Mouse (Mus musculus): ENCODE measurements around the gene Mrpl40.
"Not testable (repeated sequence)": the region's sequence is repeated elsewhere in the genome, so short reads cannot be mapped to it uniquely, and the experiment has no call there.

The Mrpl40 gene

DNA sequence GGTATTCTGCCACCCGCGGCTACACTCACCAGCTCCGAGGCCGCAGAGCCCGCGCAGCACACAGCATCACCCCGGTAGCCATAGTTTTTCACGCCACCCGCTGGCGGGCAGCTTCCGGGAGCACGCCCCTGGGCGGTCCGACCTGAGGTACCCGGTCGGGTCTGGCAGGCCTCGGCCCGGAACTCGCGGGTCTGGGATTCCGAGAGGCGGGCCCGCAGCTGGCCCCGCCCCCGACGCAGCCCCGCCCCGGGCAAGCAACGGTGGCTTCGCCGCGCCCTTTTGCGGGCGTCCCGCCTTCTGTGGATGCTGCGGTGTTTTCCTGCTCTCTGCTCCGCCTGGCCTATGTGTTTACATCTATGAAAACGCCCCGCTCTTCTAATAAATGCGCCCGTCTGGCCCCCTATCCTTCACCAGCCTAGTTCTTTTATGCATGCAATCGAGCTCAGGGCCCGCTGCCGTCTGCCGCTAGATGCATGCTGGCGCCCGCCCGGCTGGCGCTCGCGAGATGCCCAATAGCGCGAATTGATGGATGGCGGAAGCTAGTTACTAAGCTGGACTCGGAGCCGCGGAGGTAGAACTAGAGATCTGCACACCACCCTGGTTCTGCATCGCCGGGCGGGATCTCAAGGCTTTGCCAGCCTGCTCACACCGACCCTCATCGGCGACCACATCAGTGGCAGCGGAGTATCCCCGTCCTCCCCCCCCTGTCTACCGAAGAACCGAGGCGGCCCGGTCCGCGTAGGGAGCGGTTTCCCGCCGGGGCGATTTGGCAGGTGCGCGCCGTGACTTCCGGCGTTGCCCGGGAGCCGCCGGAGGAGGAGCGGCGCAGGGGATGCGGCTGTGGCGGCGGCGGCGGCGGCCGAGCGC is at the start of gene Mrpl40, which contains the start of gene Hira:
TSS of gene Mrpl40 (minus strand) at position 421 of the 867 bp plus-strand sequence.
TSS of gene Hira (plus strand) at position 596 of the 867 bp plus-strand sequence.
- DNase-seq (ENCODE audit: extremely low read depth, low read depth): peak; percentile 85

GRCm38 (mm10) chr16:18921771-18922170 is 45.1 kb upstream of the Mrpl40 start:
- DNase-seq (ENCODE audit: extremely low read depth, low read depth): no peak

DNA sequence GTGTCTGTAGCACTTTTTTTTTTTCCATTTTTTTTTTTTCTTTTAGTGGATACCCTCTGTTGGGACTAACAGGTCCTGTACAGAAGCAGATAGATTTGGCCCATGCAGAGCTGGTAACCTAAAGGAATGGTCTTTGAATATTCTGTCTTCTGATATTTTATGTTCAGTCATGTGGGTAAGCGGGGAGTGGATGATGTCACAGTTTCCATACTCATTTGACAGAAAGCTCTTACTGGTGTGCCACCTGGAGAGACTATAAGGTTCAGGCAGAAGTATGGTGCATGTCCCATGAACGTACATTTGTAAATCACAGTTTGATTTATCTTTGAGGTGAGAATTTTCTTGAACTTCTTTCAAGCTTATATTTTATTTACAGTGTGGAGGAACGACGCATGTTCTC is 39.4 kb upstream of the Mrpl40 start:
- no peak for DNase-seq (ENCODE audit: extremely low read depth, low read depth)

- no peak for DNase-seq (ENCODE audit: extremely low read depth, low read depth)
These were observed 29.0 kb upstream of the Mrpl40 start for GRCm38 (mm10) chr16:18905648-18906047.

GRCm38 (mm10) chr16:18896429-18896828 is 19.8 kb upstream of the Mrpl40 start:
- no peak for DNase-seq (ENCODE audit: extremely low read depth, low read depth)

DNA sequence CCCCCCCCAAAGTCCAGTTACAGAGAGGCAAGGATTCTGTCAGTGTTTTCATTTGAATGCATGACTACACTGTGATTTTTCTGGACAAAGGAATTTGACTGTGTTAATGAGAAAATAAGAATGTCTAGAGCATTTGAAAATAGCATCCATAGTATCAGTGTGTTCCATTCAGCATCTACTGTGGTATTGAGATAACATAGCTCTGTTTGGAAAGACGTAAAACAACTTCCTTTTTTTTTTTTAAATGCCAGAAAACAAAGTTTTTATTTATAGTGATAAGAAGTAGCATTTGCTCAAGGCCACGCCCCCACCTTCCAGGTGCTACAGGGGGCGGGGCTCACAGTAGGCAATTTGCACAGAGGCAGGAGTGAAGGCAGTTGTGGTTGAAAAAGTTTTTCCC is 18.6 kb upstream of the Mrpl40 start:
- DNase-seq (ENCODE audit: extremely low read depth, low read depth): peak; percentile 26

- DNase-seq (ENCODE audit: extremely low read depth, low read depth): no peak
These were observed 17.2 kb upstream of the Mrpl40 start for GRCm38 (mm10) chr16:18893840-18894372.

- DNase-seq (ENCODE audit: extremely low read depth, low read depth): no peak
These were observed 7.4 kb upstream of the Mrpl40 start for GRCm38 (mm10) chr16:18884044-18884443.

GRCm38 (mm10) chr16:18878091-18878720 is 1.5 kb upstream of the Mrpl40 start:
- peak; percentile 70 for DNase-seq (ENCODE audit: extremely low read depth, low read depth)

DNA sequence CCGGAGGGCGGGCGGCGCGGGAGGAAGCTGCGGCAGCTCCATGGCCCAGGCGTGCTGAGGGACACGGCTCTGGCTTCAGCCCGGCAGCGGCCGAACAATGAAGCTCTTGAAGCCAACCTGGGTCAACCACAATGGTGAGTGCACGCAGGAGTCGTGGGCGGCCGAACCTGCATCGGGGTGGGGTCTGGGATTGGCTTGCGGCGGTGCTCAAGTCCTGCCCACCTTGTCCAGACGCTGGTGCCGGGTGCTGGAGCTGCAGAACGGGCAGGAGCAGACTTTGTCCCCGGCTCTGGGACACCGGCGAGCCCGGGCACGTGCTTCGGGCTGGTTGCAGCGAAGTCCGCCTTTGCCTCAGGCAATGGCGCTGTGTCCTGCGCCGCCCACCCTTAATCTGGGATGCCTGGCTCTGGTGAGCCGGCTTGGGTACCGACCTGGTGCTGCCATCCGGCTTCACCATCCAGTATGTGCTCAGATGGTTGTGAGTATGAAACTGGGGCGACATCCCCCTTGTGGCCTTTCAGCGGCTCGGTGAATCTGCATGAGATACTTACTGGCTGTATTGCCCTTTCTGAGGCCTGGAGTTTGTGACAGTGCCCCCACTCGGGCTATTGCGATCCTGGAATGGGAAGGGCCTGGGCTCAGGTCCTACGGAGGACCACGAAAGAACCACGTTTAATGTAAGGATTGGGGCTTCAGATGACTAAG is 876 bp upstream of the Mrpl40 start:
- DNase-seq (ENCODE audit: extremely low read depth, low read depth): no peak

GRCm38 (mm10) chr16:18876091-18876441 is 596 bp downstream of the Mrpl40 start:
- DNase-seq (ENCODE audit: extremely low read depth, low read depth): no peak

GRCm38 (mm10) chr16:18870495-18870894 is 6.2 kb downstream of the Mrpl40 start:
- DNase-seq (ENCODE audit: extremely low read depth, low read depth): not testable (repeated sequence)

GRCm38 (mm10) chr16:18860186-18860585 is 16.5 kb downstream of the Mrpl40 start:
- no peak for DNase-seq (ENCODE audit: extremely low read depth, low read depth)

DNA sequence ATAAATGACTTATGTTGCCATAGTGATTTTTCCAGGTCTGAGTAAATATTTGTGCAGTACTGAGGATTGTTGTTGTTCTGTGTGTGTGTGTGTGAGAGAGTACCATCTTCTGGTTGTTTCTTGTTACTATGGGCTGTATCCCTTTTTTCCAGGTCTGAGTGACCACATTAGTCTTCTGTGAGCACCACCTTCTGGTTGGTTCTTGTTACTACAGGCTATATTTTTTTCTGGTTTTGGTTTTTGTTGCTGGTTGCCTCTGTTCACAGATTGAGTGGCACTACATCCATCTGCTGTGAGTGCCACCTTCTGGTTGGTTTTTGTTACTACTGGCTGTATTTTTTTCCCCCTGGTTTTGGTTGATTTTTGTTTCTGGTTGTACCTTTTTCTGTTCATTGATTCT is 18.1 kb downstream of the Mrpl40 start:
- DNase-seq (ENCODE audit: extremely low read depth, low read depth): peak; percentile 56

DNA sequence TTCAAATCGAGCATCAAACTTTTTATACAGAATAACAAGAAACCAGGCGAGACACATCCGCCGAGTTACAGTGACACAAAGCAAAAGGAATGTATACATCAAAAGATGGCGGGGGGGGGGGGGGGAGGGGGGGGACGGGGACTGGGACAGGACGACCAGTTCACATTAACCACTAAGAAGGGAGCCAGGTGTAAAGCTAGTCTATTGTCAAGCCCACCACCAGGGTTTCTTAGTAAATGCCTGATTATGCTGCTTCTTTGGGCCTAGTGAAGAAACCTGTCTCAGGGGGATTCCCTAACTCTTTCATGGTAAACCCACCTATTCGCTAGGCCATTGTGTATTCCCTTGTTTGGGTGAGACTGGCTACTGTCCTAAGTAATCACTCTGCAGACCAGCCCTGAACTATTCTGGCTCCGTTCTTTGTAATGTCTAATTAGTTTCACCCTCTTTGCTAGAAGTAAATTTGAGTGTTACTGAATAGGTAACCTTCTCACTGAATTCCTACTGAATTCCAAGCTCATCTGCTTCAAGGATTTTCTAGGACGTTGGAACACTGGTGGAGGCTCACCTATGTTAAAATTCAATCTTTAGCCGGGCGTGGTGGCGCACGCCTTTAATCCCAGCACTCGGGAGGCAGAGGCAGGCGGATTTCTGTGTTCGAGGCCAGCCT is 27.0 kb downstream of the Mrpl40 start:
- not testable (repeated sequence) for DNase-seq (ENCODE audit: extremely low read depth, low read depth)

- no peak for DNase-seq (ENCODE audit: extremely low read depth, low read depth)
These were observed 30.3 kb downstream of the Mrpl40 start for GRCm38 (mm10) chr16:18846301-18846820.

DNA sequence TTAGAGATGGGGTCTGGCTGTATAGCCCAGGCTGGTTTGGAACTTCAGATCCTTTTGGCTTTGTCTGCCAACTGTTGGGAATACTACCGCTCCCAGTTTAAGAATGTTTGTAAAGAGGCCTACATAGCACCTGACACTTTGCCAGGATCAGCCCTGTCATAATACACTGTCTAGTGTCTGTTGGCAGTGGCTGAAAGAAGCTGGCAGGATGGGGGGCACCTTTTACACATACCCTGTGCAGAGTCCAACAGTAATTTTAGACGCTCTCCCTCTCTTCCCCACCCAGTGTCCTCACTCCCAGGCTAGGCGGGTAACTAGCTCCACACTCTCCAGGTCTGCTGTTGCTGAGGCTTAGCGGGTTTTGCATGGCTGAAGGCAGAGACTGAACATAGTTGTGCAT is 38.3 kb downstream of the Mrpl40 start:
- no peak for DNase-seq (ENCODE audit: extremely low read depth, low read depth)

DNA sequence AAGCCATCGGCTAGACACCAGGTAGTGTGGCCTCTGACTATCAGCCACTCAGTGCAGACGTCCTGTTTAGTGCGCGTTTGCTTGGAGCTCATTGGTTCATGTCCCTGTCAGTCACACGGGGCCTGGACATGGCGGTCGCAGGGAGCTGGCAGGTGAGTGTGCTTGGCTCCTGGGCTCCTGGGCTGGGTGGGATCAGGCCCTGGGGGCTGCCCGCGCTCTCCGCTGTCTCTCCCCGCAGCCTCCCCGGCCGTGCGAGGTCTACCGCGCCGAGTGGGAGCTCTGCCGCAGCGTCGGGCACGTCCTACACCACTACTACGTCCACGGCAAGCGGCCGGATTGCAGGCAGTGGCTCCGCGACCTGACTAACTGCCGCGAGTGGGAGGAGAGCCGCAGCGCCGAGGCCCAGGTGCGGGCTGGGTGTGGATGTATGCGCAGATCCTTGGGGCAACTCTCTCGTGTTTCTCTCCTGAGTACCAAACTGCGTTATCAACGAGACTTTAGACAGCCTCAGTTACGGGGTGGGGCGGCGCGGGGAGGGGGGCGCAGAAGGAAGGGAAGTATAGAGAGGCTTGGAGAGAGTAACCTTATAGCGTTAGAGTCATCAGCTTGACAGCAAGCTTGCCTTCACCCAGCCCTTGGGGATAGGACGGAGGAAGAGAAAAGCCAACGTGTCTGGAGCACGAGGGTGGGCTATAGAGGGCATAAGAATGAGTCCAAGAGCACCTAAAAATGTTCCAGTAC is 40.0 kb downstream of the Mrpl40 start, which contains the start of the genes 2510002D24Rik and Gm28539:
TSS of gene 2510002D24Rik (plus strand) at position 111 of the 741 bp plus-strand sequence.
TSS of gene Gm28539 (plus strand) at position 117 of the 741 bp plus-strand sequence.
- peak; percentile 91 for DNase-seq (ENCODE audit: extremely low read depth, low read depth)

GRCm38 (mm10) chr16:18836073-18836467 is 40.6 kb downstream of the Mrpl40 start:
- no peak for DNase-seq (ENCODE audit: extremely low read depth, low read depth)

- DNase-seq (ENCODE audit: extremely low read depth, low read depth): no peak
These were observed 43.2 kb downstream of the Mrpl40 start for GRCm38 (mm10) chr16:18833486-18833885.

Data from MEL-GATA-1-ER (cell line).